Mouse (Mus musculus): ENCODE measurements around the gene Mosmo. TPM values are rescaled to one million over a fixed set of nuclear protein-coding genes. Genes with fewer than 3 reads are reported as not detected.
A peak's percentile ranks its signal among the peaks of the same experiment; 100 is the strongest.
"Not testable (repeated sequence)": the region's sequence is repeated elsewhere in the genome, so short reads cannot be mapped to it uniquely, and the experiment has no call there.

Gene Mosmo
- polyA plus RNA-seq, 1 experiment from 2014 or later, result 16.5 TPM

GRCm38 (mm10) chr7:120712071-120712470 is 34.7 kb downstream of the Mosmo start:
- Histone ChIP-seq H3K36me3 (ENCODE audit: poor library complexity, severe bottlenecking) (0 out of 2 replicates have a peak, but pooled peaks cover 7% of the 10 kb centered on the region), H3K4me1 (no peaks in the 10 kb centered on the region), H3K4me2 (no peak overlapping the region), H3K27me3 (no peaks in the 10 kb centered on the region), H3K27ac (no peak overlapping the region), H3K9ac (no peak overlapping the region), H3K9me3 (replicated peaks) (no peaks in the 10 kb centered on the region), H3K4me3 (no peak overlapping the region)
- no peak for ATAC-seq
- WGBS, result 95% methylated on average over 2 of the region's 2 CpGs

GRCm38 (mm10) chr7:120713225-120713624 is 35.8 kb downstream of the Mosmo start:
- H3K36me3 ChIP-seq (ENCODE audit: poor library complexity, severe bottlenecking), result 0 out of 2 replicates have a peak, but pooled peaks cover 7% of the 10 kb centered on the region
- no peaks in the 10 kb centered on the region for H3K9me3 ChIP-seq (replicated peaks)
- no peaks in the 10 kb centered on the region for H3K27me3 ChIP-seq
- H3K9ac ChIP-seq, result no peak overlapping the region
- H3K4me2 ChIP-seq, result no peak overlapping the region
- ATAC-seq, result no peak
- H3K4me3 ChIP-seq, result no peak overlapping the region
- 99% methylated on average over 2 of the region's 2 CpGs for WGBS
- H3K27ac ChIP-seq, result no peak overlapping the region
- H3K4me1 ChIP-seq, result 0 out of 2 replicates have a peak, but pooled peaks cover 5% of the 10 kb centered on the region

- WGBS, result 91% methylated on average over 11 of the region's 11 CpGs
- not testable (repeated sequence) for H3K36me3 ChIP-seq (ENCODE audit: poor library complexity, severe bottlenecking); H3K27ac ChIP-seq; H3K4me3 ChIP-seq; H3K27me3 ChIP-seq; H3K9me3 ChIP-seq (replicated peaks); ATAC-seq; H3K9ac ChIP-seq; H3K4me2 ChIP-seq; H3K4me1 ChIP-seq
Measured at GRCm38 (mm10) chr7:120713951-120714350, 36.5 kb downstream of the Mosmo start.

GRCm38 (mm10) chr7:120717261-120717660 is 39.8 kb downstream of the Mosmo start:
- Histone ChIP-seq H3K4me3 (no peak overlapping the region), H3K9ac (no peak overlapping the region), H3K4me1 (0 out of 2 replicates have a peak, but pooled peaks cover 5% of the 10 kb centered on the region), H3K27ac (no peak overlapping the region), H3K4me2 (no peak overlapping the region), H3K9me3 (replicated peaks) (no peaks in the 10 kb centered on the region), H3K27me3 (no peaks in the 10 kb centered on the region), H3K36me3 (ENCODE audit: poor library complexity, severe bottlenecking) (0 out of 2 replicates have a peak, but pooled peaks cover 7% of the 10 kb centered on the region)
- WGBS, result 60% methylated on average over 2 of the region's 2 CpGs
- ATAC-seq, result no peak

GRCm38 (mm10) chr7:120721051-120721450 is 43.6 kb downstream of the Mosmo start:
- H3K9ac ChIP-seq, result no peak overlapping the region
- no peaks in the 10 kb centered on the region for H3K9me3 ChIP-seq (replicated peaks)
- no peaks in the 10 kb centered on the region for H3K36me3 ChIP-seq (ENCODE audit: poor library complexity, severe bottlenecking)
- ATAC-seq, result no peak
- H3K4me3 ChIP-seq, result no peak overlapping the region
- no peaks in the 10 kb centered on the region for H3K27me3 ChIP-seq
- peaks cover 21% of the 10 kb centered on the region for H3K4me1 ChIP-seq
- 87% methylated on average over 5 of the region's 5 CpGs for WGBS
- H3K27ac ChIP-seq, result no peak overlapping the region
- no peak overlapping the region for H3K4me2 ChIP-seq

- no peak for ATAC-seq
- Histone ChIP-seq H3K4me3 (no peak overlapping the region), H3K4me2 (no peak overlapping the region), H3K27me3 (no peaks in the 10 kb centered on the region), H3K4me1 (peaks cover 21% of the 10 kb centered on the region), H3K9me3 (replicated peaks) (no peaks in the 10 kb centered on the region), H3K9ac (no peak overlapping the region), H3K36me3 (ENCODE audit: poor library complexity, severe bottlenecking) (peaks cover 4% of the 10 kb centered on the region; the same call in 1 of the 2 replicates), H3K27ac (no peak overlapping the region)
- 89% methylated on average over 8 of the region's 8 CpGs for WGBS
Measured at GRCm38 (mm10) chr7:120721456-120721855, 44.0 kb downstream of the Mosmo start.

GRCm38 (mm10) chr7:120722063-120722462 is 44.6 kb downstream of the Mosmo start:
- H3K27me3 ChIP-seq, result no peaks in the 10 kb centered on the region
- no peak for ATAC-seq
- no peak overlapping the region for H3K27ac ChIP-seq
- H3K4me1 ChIP-seq, result peaks cover 21% of the 10 kb centered on the region
- no peak overlapping the region for H3K4me2 ChIP-seq
- 93% methylated on average over 4 of the region's 4 CpGs for WGBS
- H3K9me3 ChIP-seq (replicated peaks), result no peaks in the 10 kb centered on the region
- H3K4me3 ChIP-seq, result no peak overlapping the region
- H3K9ac ChIP-seq, result no peak overlapping the region
- H3K36me3 ChIP-seq (ENCODE audit: poor library complexity, severe bottlenecking), result peaks cover 4% of the 10 kb centered on the region; the same call in 1 of the 2 replicates

GRCm38 (mm10) chr7:120722839-120723278 is 45.4 kb downstream of the Mosmo start:
- peak; percentile 65; the same call in 1 of the 2 replicates for ATAC-seq
- Histone ChIP-seq H3K4me1 (peaks cover 19% of the 10 kb centered on the region), H3K27me3 (no peaks in the 10 kb centered on the region), H3K9me3 (replicated peaks) (no peaks in the 10 kb centered on the region), H3K4me2 (0 out of 2 replicates have a peak overlapping the region, but pooled peaks have one; percentile 17), H3K9ac (no peak overlapping the region), H3K36me3 (ENCODE audit: poor library complexity, severe bottlenecking) (peaks cover 5% of the 10 kb centered on the region), H3K27ac (no peak overlapping the region), H3K4me3 (no peak overlapping the region)
- 27% methylated on average over 8 of the region's 8 CpGs for WGBS

GRCm38 (mm10) chr7:120727581-120727980 is 50.2 kb downstream of the Mosmo start:
- Histone ChIP-seq H3K36me3 (ENCODE audit: poor library complexity, severe bottlenecking) (peaks cover 20% of the 10 kb centered on the region), H3K27me3 (no peaks in the 10 kb centered on the region), H3K4me3 (no peak overlapping the region), H3K27ac (no peak overlapping the region), H3K4me1 (peaks cover 15% of the 10 kb centered on the region), H3K4me2 (no peak overlapping the region), H3K9ac (no peak overlapping the region), H3K9me3 (replicated peaks) (no peaks in the 10 kb centered on the region)
- WGBS, result 86% methylated on average over 3 of the region's 3 CpGs
- ATAC-seq, result no peak

GRCm38 (mm10) chr7:120729635-120730034 is 52.2 kb downstream of the Mosmo start:
- H3K4me2 ChIP-seq, result no peak overlapping the region
- WGBS, result 90% methylated on average over 5 of the region's 5 CpGs
- no peak overlapping the region for H3K27ac ChIP-seq
- no peaks in the 10 kb centered on the region for H3K9me3 ChIP-seq (replicated peaks)
- no peak overlapping the region for H3K4me3 ChIP-seq
- no peaks in the 10 kb centered on the region for H3K27me3 ChIP-seq
- no peaks in the 10 kb centered on the region for H3K4me1 ChIP-seq
- H3K36me3 ChIP-seq (ENCODE audit: poor library complexity, severe bottlenecking), result peaks cover 24% of the 10 kb centered on the region
- H3K9ac ChIP-seq, result no peak overlapping the region
- ATAC-seq, result no peak

- H3K27ac ChIP-seq, result no peak overlapping the region
- H3K9me3 ChIP-seq (replicated peaks), result no peaks in the 10 kb centered on the region
- 89% methylated on average over 7 of the region's 7 CpGs for WGBS
- no peaks in the 10 kb centered on the region for H3K4me1 ChIP-seq
- H3K4me3 ChIP-seq, result no peak overlapping the region
- H3K36me3 ChIP-seq (ENCODE audit: poor library complexity, severe bottlenecking), result peaks cover 23% of the 10 kb centered on the region
- H3K27me3 ChIP-seq, result no peaks in the 10 kb centered on the region
- no peak overlapping the region for H3K4me2 ChIP-seq
- H3K9ac ChIP-seq, result no peak overlapping the region
- ATAC-seq, result no peak
Measured at GRCm38 (mm10) chr7:120732906-120733305, 55.5 kb downstream of the Mosmo start.

GRCm38 (mm10) chr7:120739018-120739417 is 61.6 kb downstream of the Mosmo start, which contains the start of gene Vwa3a:
Vwa3a (plus strand) TSS chr7:120739318.
- Histone ChIP-seq H3K4me3 (no peak within 1 kb of the TSS), H3K4me1 (peaks cover 23% of the 10 kb centered on the region), H3K27ac (peak within 1 kb of the TSS; percentile 25; the same call in 1 of the 2 replicates), H3K9me3 (replicated peaks) (no peaks in the 10 kb centered on the region), H3K4me2 (peak within 1 kb of the TSS; percentile 2; the same call in 1 of the 2 replicates), H3K36me3 (ENCODE audit: poor library complexity, severe bottlenecking) (peaks cover 9% of the 10 kb centered on the region; the same call in 1 of the 2 replicates), H3K27me3 (no peaks in the 10 kb centered on the region), H3K9ac (no peak within 1 kb of the TSS)
- WGBS, result 86% methylated on average over 6 of the region's 6 CpGs
- no peak for ATAC-seq
